Mouse (Mus musculus): Measurements from ENCODE around the gene Mcfd2.

The Mcfd2 gene

GRCm38 (mm10) chr17:87236725-87237650 is 28.7 kb downstream of the Mcfd2 start:
- peak; percentile 86 for DNase-seq (ENCODE audit: low read depth, low spot score)

DNA sequence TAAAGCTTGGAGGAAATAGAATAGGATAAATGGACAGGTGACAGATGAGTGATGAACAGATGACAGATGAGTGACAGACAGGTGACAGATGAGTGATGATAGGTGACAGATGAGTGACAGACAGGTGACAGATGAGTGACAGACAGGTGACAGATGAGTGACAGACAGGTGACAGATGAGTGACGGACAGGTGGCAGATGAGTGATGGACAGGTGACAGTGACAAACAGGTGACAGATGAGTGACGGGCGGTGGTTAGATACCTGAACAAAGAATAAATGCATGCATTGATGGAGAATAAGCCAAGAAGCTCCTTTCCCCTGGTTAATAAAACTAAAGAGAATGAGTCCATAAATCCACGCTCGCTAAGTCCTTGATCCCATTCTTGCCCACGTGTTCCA is 30.7 kb downstream of the Mcfd2 start:
- DNase-seq (ENCODE audit: low read depth, low spot score), result no peak

GRCm38 (mm10) chr17:87227878-87228277 is 37.9 kb downstream of the Mcfd2 start:
- DNase-seq (ENCODE audit: low read depth, low spot score), result no peak

- DNase-seq (ENCODE audit: low read depth, low spot score), result peak; percentile 39
These were observed 39.6 kb downstream of the Mcfd2 start for GRCm38 (mm10) chr17:87226079-87226640.

DNA sequence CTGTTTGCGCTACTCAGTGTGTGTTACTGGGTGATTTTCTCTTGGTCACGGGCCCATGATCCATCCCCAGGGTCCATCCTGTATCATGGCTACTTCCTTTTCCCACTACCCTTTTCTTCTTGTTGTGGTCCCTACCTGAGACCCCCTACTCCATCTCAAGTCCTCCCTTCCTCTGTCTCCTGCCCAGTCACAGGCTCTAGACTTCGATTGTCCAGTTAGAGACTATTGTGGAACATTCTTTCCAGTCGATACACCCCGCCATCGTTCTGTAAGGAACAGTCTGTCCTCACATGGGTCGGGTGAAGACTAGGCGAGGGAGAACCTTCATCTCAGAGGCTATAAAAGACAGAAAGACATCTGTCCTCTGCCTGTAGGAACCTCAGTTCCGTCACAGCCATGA is 40.4 kb downstream of the Mcfd2 start:
- DNase-seq (ENCODE audit: low read depth, low spot score), result no peak

- DNase-seq (ENCODE audit: low read depth, low spot score), result no peak
These were observed 41.3 kb downstream of the Mcfd2 start for GRCm38 (mm10) chr17:87224461-87224860.

GRCm38 (mm10) chr17:87219456-87219855 is 46.3 kb downstream of the Mcfd2 start:
- peak; percentile 39 for DNase-seq (ENCODE audit: low read depth, low spot score)

- DNase-seq (ENCODE audit: low read depth, low spot score), result no peak
These were observed 51.2 kb downstream of the Mcfd2 start for GRCm38 (mm10) chr17:87214523-87214922.

- DNase-seq (ENCODE audit: low read depth, low spot score), result no peak
These were observed 55.2 kb downstream of the Mcfd2 start for GRCm38 (mm10) chr17:87210525-87210924.

DNA sequence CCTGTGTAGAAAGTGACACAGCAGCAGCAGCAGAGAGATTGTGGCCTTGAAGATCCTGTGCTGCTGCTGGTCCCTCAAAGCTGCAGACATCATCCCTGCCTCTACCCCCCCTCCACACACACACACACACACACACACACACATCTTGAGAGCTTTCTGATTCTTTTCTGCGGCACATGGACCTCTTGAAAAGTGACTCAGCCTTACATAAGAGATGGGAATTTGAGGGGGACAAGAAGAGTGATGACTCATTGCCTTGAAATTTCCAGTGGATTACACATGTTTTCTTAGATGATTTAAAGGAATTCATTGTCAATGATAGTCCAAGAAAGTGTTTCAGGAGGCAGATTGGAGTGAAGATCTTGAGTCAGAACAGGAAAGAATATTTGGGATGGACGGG is 58.9 kb downstream of the Mcfd2 start:
- peak; percentile 98 for DNase-seq (ENCODE audit: low read depth, low spot score)
